Mouse (Mus musculus): ENCODE results near the gene Olfr68.
"Not testable (repeated sequence)": the region's sequence is repeated elsewhere in the genome, so short reads cannot be mapped to it uniquely, and the experiment has no call there.

Gene Olfr68

DNA sequence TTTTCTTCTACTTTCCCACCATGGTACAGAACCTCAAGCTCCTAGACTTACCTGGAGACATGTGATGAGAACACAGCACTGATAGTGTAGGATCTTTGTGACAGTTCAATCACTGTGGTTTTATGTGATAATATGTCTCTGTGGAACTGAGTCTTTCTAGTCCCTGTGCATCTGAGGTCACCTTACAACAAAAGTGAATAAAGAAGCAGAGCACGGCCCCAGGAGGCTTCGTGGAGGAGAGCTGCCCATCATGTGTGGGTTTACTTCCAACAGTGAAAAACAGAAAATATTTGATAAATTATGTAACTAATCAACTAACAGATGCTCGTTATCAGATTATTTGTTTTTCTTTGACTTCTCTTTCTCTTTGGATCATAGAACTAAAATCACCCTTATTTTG, at the start of gene Olfr68:
TSS of gene Olfr68 (minus strand) at position 101 of the 400 bp plus-strand sequence.
- DNase-seq, result no peak

GRCm38 (mm10) chr7:103827808-103828207, 48.3 kb upstream of the Olfr68 start, which contains the start of gene Hbb-bs:
Gene Hbb-bs (minus strand): TSS chr7:103828096.
- no peak for DNase-seq

DNA sequence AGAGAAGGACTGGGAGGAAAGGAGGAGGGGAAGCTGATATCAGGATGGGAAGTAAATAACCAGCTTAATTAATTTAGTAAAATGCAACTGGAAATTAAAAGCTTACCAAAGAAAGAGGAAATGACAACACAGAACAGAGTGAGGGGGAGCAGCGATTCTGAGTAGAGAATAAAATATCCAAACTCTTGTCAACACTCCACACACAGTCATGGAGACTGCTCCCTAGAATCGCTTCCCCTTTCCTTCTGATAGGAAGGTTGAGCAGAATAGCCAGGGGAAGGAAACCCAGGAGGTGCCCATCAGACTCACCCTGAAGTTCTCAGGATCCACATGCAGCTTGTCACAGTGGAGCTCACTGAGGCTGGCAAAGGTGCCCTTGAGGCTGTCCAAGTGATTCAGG, 47.6 kb upstream of the Olfr68 start:
- DNase-seq, result not testable (repeated sequence)

- DNase-seq, result no peak
Measured at GRCm38 (mm10) chr7:103826255-103826887, 46.9 kb upstream of the Olfr68 start.

GRCm38 (mm10) chr7:103825536-103826254, 46.2 kb upstream of the Olfr68 start:
- DNase-seq, result no peak

GRCm38 (mm10) chr7:103824597-103824996, 45.1 kb upstream of the Olfr68 start:
- DNase-seq, result no peak

DNA sequence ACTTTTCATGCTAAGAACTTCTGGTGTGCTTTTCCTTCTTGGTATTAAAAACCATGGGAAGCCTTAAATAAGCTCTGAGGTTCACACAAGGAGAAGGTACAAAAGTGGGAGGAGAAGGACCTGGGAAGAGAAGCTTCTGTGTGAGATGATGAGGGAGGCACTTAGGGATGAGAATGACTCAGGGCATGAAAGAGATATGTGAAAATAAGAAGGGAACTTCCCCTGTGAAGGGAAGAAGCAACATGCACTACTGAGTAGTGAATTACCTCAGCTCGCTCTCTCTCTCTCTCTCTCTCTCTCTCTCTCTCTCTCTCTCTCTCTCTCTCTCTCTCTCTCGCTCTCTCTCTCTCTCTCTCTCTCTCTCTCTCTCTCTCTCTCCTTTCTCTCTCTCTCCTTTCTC, 35.6 kb upstream of the Olfr68 start:
- DNase-seq, result not testable (repeated sequence)

DNA sequence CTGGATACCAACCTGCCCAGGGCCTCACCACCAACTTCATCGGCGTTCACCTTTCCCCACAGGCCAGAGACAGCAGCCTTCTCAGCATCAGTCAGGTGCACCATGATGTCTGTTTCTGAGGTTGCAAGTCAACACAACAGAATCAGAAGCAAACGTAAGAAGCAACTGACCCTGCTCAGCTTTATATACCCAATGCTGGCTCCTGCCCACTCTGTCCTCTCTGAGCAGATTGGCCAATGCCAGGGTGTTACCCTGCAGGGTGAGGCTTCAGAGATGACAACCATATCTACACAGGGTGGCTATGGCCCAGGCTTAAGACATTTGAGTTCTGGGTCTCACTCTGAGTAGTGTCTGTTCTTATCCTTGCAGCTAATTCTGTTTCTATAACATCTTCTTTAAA, 34.3 kb upstream of the Olfr68 start, which contains the start of gene Hbb-bt:
TSS of gene Hbb-bt (minus strand) at position 231 of the 400 bp plus-strand sequence.
- no peak for DNase-seq

DNA sequence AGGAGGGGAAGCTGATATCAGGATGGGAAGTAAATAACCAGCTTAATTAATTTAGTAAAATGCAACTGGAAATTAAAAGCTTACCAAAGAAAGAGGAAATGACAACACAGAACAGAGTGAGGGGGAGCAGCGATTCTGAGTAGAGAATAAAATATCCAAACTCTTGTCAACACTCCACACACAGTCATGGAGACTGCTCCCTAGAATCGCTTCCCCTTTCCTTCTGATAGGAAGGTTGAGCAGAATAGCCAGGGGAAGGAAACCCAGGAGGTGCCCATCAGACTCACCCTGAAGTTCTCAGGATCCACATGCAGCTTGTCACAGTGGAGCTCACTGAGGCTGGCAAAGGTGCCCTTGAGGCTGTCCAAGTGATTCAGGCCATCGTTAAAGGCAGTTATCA, 33.7 kb upstream of the Olfr68 start:
- DNase-seq, result not testable (repeated sequence)

DNA sequence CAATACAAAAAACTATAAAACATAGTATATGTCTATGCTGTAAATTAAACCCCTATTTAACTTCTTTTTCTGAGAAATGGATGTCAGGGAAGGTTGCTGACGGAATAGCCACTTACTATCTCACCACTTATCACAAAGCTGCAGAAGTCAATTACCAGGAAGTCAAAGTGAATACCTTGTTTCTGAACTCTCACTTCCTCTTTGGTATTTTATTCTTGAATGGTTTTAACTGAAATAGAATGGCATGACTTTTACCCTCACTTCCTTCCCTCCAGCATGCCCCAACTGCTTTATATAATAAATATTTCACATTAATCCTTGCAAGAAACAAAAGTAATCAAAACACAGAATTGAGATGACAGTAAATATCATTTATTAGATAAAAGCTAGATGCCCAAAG, 32.7 kb upstream of the Olfr68 start:
- DNase-seq, result no peak

- no peak for DNase-seq
Measured at GRCm38 (mm10) chr7:103811223-103811845, 31.8 kb upstream of the Olfr68 start.

DNA sequence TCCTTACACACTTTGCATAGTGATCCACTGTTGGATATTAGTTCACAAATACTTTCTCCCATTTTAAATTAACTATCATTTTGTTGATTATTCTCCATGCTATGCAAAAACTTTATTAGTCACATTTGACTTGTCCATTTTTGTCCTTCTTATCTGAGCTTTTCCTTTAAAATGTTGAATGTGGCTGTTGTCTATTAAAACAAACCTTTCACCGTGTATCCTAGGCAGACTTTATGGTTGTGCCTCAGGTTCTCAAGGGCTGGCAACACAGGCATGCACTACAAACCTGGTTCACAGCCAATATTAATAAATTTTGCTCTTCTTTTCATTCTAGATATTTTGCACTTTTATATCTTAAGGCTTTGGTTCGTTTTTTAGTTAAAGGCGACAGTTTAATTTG, 31.2 kb upstream of the Olfr68 start:
- no peak for DNase-seq

DNA sequence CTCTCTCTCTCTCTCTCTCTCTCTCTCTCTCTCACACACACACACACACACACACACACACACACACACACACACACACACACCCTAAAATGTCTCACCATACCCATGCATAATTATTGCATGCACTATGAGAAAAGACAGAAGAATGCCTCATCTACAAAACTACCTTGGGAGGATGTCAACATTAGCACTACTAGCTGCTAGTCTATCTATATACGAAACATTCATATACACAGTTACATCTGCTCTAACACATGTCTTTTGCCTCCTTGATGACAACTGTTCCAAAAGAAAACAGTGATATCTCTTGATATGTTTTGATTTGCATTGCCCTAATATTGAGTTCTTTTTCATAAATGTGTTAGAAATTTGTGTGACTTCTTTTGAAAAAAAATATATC, 30.8 kb upstream of the Olfr68 start:
- no peak for DNase-seq

DNA sequence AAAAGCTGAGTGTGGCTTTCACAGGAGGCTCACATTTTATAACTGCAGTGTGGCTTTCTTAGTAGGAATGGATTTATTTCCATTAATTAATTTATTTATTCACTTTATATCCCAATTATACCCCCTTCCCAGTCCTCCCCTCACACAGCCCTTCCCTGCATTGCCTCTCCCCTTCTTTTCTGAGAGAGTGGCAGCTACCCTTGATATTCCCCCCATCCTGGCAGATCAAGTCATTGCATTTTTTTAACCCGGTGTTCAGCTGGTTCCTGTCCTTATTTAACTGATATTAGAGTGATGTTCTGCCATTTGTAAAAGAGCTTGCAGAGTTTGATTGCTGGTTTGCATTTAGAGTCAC, 30.3 kb upstream of the Olfr68 start:
- DNase-seq, result no peak

GRCm38 (mm10) chr7:103808971-103809800, 29.7 kb upstream of the Olfr68 start:
- DNase-seq, result no peak

DNA sequence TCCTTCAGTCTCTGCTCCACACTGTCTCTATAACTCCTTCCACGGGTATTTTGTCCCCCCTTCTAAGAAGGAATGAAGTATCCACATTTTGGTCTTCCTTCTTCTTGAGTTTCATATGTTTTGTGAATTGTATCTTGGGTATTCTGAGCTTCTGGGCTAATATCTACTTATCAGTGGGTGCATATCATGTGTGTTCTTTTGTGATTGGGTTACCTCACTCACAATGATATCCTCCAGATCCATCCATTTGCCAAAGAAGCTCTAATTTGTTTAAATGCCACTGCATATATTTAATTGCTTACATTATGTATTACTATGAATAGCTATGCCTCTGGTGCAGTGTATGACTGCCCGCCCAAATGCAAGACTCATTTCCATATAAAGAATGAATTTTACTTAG, 28.6 kb upstream of the Olfr68 start:
- not testable (repeated sequence) for DNase-seq

- peak; percentile 1 to 2 for DNase-seq
Measured at GRCm38 (mm10) chr7:103806856-103807255, 27.4 kb upstream of the Olfr68 start.

DNA sequence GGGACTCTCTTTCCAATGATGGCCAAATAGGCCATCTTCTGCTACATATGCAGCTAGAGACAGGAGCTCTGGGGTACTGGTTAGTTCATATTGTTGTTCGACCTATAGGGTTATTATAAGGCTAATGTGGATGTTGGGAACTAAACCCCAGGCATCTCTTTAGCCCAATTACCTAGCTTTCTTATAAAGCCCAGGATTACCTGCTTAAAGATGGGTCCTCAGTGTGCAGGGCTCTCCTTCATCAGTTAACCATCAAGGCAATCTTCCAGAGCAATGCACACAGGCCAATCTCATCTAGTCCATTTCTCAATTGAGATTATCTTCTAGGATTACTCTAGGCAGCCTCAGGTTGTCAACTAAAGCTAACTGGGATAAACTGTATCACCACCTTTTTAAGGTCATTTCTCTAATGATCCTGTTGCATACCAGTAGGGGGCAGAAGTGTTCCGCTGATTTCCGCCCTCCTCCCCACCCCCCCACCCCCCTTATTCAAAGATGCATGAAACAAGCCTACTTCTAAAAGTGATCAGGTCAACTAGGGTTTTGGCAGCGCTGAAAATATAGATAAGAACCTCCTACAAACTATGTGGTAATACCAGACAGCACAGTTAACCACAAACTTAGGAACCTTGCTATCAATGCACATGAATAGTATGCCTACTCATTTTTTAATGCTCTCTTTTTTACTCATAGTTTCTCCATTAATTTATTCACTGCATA, 13.3 kb upstream of the Olfr68 start:
- no peak for DNase-seq

DNA sequence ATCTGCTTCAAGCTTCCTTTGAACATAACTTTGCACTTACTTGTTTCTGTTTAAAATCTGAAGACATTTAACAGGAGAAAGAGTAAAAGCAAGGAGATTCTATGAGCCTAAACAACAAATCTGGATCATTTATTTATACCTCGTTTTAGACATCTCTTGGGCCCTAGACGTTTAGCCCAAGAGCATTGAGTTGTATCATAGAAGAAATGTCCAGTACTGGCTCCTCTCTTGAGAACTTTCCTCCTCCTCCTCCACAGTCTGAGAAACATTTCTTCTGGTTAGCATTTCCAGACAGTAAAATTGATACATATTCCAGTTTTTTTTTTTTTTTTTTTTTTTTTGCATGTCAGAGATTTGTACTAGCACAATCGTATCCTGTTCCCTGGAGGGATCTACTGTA, 12.2 kb upstream of the Olfr68 start, which contains the start of gene Olfr67:
TSS of gene Olfr67 (minus strand) at position 101 of the 400 bp plus-strand sequence.
- no peak for DNase-seq

DNA sequence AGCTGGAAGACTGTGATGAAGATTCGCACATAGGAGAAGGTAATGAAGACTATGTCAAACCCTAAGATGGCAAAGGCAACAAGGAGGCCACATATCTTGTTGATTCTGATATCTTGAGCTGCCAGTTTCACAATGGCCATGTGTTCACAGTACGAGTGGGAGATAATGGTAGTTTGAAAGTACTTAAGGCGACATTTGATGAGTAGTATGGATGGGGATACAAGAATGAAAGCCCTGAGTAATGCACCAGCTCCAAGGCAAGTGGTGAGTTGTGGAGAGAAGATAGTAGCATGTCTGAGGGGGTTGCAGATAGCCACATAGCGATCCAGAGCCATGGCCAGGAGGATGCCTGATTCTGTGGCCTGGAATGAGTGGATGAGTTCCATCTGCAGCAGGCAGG, 1.8 kb downstream of the Olfr68 start:
- not testable (repeated sequence) for DNase-seq

DNA sequence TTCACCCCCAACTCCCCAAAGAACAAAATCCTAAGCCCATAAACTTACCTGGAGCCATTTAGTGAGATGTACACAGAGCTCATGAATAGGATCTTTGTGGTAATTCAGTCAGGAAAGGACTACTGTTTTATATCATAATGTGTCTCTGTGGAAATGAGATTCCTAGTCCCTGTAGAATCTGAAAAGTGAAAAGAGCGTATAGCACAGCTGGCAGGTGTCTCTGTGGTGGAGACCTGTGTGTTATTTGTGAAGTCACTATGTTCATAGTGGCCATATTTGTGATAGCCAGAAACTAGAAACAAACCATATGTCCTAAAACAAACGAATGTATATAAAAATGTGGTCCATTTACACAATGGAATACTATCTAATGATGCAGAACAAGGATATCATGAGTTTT, 8.0 kb downstream of the Olfr68 start, which contains the start of gene Olfr69:
TSS of gene Olfr69 (minus strand) at position 101 of the 400 bp plus-strand sequence.
- no peak for DNase-seq

DNA sequence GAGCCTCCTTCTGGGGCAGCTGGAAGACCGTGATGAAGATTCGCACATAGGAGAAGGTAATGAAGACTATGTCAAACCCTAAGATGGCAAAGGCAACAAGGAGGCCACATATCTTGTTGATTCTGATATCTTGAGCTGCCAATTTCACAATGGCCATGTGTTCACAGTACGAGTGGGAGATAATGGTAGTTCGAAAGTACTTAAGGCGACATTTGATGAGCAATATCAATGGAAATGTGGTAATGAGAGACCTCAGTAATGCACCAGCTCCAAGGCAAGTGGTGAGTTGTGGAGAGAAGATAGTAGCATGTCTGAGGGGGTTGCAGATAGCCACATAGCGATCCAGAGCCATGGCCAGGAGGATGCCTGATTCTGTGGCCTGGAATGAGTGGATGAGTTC, 11.8 kb downstream of the Olfr68 start:
- DNase-seq, result not testable (repeated sequence)

Data from cerebellum, adult 18-20 months (tissue).